In genomic region chr8:65775815-65776214, GRCm38 (mm10) we compare ENCODE assay signal across 32 mouse cellular contexts.
DNase-seq lines count a peak whose midpoint lies in the region; ATAC-seq and TF ChIP-seq lines count a peak whose summit lies in the region.
"Had no signal": no experiment of that assay in that cellular context is flagged by ENCODE, and none has a peak within 500 bp of the region (broad histone marks: within the 10 kb centered on the region; RNA-seq: fewer than 3 reads in every experiment).

No protein-coding gene starts in this region.

- H3K27me3 ChIP-seq in forebrain, postnatal 0 days (ENCODE audit: insufficient read depth, low read length), result no peaks in the 10 kb centered on the region
- no peaks in the 10 kb centered on the region for H3K27me3 ChIP-seq in forebrain, embryonic 10.5 days (ENCODE audit: poor library complexity, severe bottlenecking)
- H3K27me3 ChIP-seq: intestine, embryonic 15.5 days; liver, embryonic 12.5 days; midbrain, embryonic 13.5 days; neural tube, embryonic 15.5 days had no signal

- no peaks in the 10 kb centered on the region for H3K4me1 ChIP-seq in forebrain, postnatal 0 days (ENCODE audit: insufficient read depth)
- no peaks in the 10 kb centered on the region for H3K4me1 ChIP-seq in forebrain, embryonic 10.5 days
- H3K4me1 ChIP-seq: intestine, embryonic 15.5 days; liver, embryonic 12.5 days; neural tube, embryonic 15.5 days had no signal

- WGBS in forebrain, postnatal 0 days, result 48% methylated on average over 2 of the region's 2 CpGs
- WGBS in forebrain, embryonic 10.5 days, result 78% methylated on average over 2 of the region's 2 CpGs

- peak; percentile 26 for DNase-seq in forebrain, postnatal 0 days
- no peak for DNase-seq in forebrain, embryonic 10.5 days (ENCODE audit: extremely low spot score, low spot score)
- peak; percentile 5 to 25 for DNase-seq in layer of hippocampus, adult 2 months (ENCODE audit: low spot score in 2 of 2)
- no peak for DNase-seq in layer of hippocampus, adult 9-11 months
- peak; percentile 14 for DNase-seq in brain, embryonic 18.5 days (ENCODE audit: low read depth, low spot score)
- peak; percentile 23 for DNase-seq in telencephalon, adult 2 months (ENCODE audit: low read depth, low spot score)
- no peak for DNase-seq in heart, adult 8-10 months (ENCODE audit: low spot score)
- DNase-seq: adrenal gland, adult 2 months; B cell, adult 2 months; cerebellum, adult 11-12 months; cerebellum, adult 9-11 months; gastrocnemius, postnatal 25 days; heart, adult 11 months; heart, postnatal 4 days; kidney, adult 8-10 months; kidney, postnatal 4 days; layer of hippocampus, postnatal 36 days; left cerebral cortex, postnatal 4 days; liver, postnatal 0 days; lung, postnatal 36 days; right cerebral cortex, adult 18-20 months; spleen, adult 18-20 months; thymus, adult 18-20 months; thymus, postnatal 25 days had no signal

- H3K9me3 ChIP-seq in forebrain, postnatal 0 days (ENCODE audit: low read length), result no peaks in the 10 kb centered on the region
- H3K9me3 ChIP-seq in forebrain, embryonic 10.5 days, result no peaks in the 10 kb centered on the region
- H3K9me3 ChIP-seq: intestine, embryonic 15.5 days; liver, embryonic 12.5 days; midbrain, embryonic 13.5 days; neural tube, embryonic 15.5 days had no signal

- H3K9ac ChIP-seq in forebrain, postnatal 0 days, result no peak overlapping the region
- H3K9ac ChIP-seq: intestine, embryonic 15.5 days; liver, embryonic 12.5 days; liver, postnatal 0 days; midbrain, embryonic 13.5 days; neural tube, embryonic 15.5 days had no signal

- H3K36me3 ChIP-seq in forebrain, postnatal 0 days (ENCODE audit: insufficient read depth), result no peaks in the 10 kb centered on the region
- H3K36me3 ChIP-seq in forebrain, embryonic 10.5 days (replicated peaks), result no peaks in the 10 kb centered on the region
- H3K36me3 ChIP-seq: intestine, embryonic 15.5 days; liver, embryonic 12.5 days; midbrain, embryonic 13.5 days; neural tube, embryonic 15.5 days had no signal

- ATAC-seq in forebrain, postnatal 0 days, result peak; percentile 73
- ATAC-seq: activated CD4-positive, CD25-positive, alpha-beta regulatory T cell, adult 4 months; hindbrain, embryonic 16.5 days; intestine, embryonic 15.5 days; liver, embryonic 12.5 days; liver, postnatal 0 days; midbrain, embryonic 13.5 days had no signal

- no peak overlapping the region for H3K27ac ChIP-seq in forebrain, postnatal 0 days (ENCODE audit: low read depth, low read length)
- H3K27ac ChIP-seq in forebrain, embryonic 10.5 days, result no peak overlapping the region
- peak overlapping the region; percentile 69 for H3K27ac ChIP-seq in layer of hippocampus, adult 2 months
- H3K27ac ChIP-seq: intestine, embryonic 15.5 days; kidney, postnatal 0 days; liver, embryonic 12.5 days; midbrain, embryonic 13.5 days; neural tube, embryonic 15.5 days had no signal

- H3K4me2 ChIP-seq in forebrain, postnatal 0 days (ENCODE audit: low read depth), result no peak overlapping the region
- H3K4me2 ChIP-seq: heart, embryonic 11.5 days; intestine, embryonic 15.5 days; liver, embryonic 12.5 days; midbrain, embryonic 13.5 days; neural tube, embryonic 15.5 days had no signal

- no peak overlapping the region for H3K4me3 ChIP-seq in forebrain, postnatal 0 days (ENCODE audit: low read depth, low read length)
- H3K4me3 ChIP-seq in forebrain, embryonic 10.5 days, result no peak overlapping the region
- H3K4me3 ChIP-seq in layer of hippocampus, adult 2 months, result no peak overlapping the region
- H3K4me3 ChIP-seq: intestine, embryonic 15.5 days; liver, embryonic 12.5 days; midbrain, embryonic 13.5 days; neural tube, embryonic 15.5 days had no signal

- TF ChIP-seq CTCF in forebrain, postnatal 0 days (IDR thresholded peaks at IDR 0.05; ENCODE audit: low read depth), result no peak
- no peak for TF ChIP-seq CTCF in layer of hippocampus, adult 2 months (conservative IDR thresholded peaks at IDR 0.05)

Comparison
In these comparisons a context has a peak if more than half of its experiments do, and no peak if none do; other contexts are left out.
1. DNase-seq: peak in forebrain, postnatal 0 days (single experiment), layer of hippocampus, adult 2 months (2 of 2), brain, embryonic 18.5 days (single experiment) and telencephalon, adult 2 months (single experiment); none in forebrain, embryonic 10.5 days (single experiment), layer of hippocampus, adult 9-11 months (single experiment) and heart, adult 8-10 months (single experiment).